31 mouse cellular contexts compared by ENCODE assay signal in the genomic region with DNA sequence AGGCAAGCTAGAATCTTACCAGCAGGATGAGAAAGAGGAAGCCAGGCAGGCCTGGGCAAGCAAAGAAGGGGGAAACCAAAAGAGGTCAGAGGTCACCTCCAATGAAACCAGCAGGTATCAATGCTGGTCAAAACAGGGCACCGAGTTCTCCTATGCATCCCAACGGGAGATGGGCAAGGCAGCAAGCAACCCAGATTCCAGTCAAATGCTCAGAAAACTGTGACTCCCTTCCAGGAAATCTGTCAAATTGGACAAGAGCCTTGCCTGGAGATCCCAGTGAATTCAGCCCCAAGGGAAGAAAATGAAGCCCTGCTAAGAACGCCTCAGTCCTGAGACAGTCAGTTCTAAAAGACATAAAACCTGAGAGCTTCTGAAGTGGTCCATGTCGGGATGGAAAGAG.
DNase-seq lines count a peak whose midpoint lies in the region; ATAC-seq and TF ChIP-seq lines count a peak whose summit lies in the region.
"Had no signal": no experiment of that assay in that cellular context is flagged by ENCODE, and none has a peak within 500 bp of the region (broad histone marks: within the 10 kb centered on the region; RNA-seq: fewer than 3 reads in every experiment).

No protein-coding gene starts in this region.

- H3K9ac ChIP-seq in forebrain, postnatal 0 days = no peak overlapping the region
- no peak overlapping the region for H3K9ac ChIP-seq in forebrain, embryonic 13.5 days
- H3K9ac ChIP-seq in hindbrain, embryonic 12.5 days = no peak overlapping the region
- H3K9ac ChIP-seq: embryonic facial prominence, embryonic 12.5 days; heart, embryonic 15.5 days; hindbrain, embryonic 13.5 days; kidney, embryonic 15.5 days; limb, embryonic 15.5 days; liver, embryonic 13.5 days had no signal

- WGBS in forebrain, postnatal 0 days = 48% methylated on average over 4 of the region's 4 CpGs
- 57% methylated on average over 4 of the region's 4 CpGs for WGBS in forebrain, embryonic 13.5 days
- 68% methylated on average over 4 of the region's 4 CpGs for WGBS in hindbrain, embryonic 12.5 days

- no peaks in the 10 kb centered on the region for H3K36me3 ChIP-seq in forebrain, postnatal 0 days (ENCODE audit: insufficient read depth)
- H3K36me3 ChIP-seq in forebrain, embryonic 13.5 days (ENCODE audit: poor library complexity, severe bottlenecking) = no peaks in the 10 kb centered on the region
- H3K36me3 ChIP-seq in hindbrain, embryonic 12.5 days = no peaks in the 10 kb centered on the region
- H3K36me3 ChIP-seq: embryonic facial prominence, embryonic 12.5 days; heart, embryonic 10.5 days; heart, embryonic 15.5 days; hindbrain, embryonic 13.5 days; kidney, embryonic 15.5 days; limb, embryonic 10.5 days; limb, embryonic 15.5 days; liver, embryonic 13.5 days had no signal

- no peak overlapping the region for H3K4me2 ChIP-seq in forebrain, postnatal 0 days (ENCODE audit: low read depth)
- no peak overlapping the region for H3K4me2 ChIP-seq in forebrain, embryonic 13.5 days
- no peak overlapping the region for H3K4me2 ChIP-seq in hindbrain, embryonic 12.5 days (replicated peaks)
- H3K4me2 ChIP-seq: embryonic facial prominence, embryonic 12.5 days; heart, embryonic 15.5 days; hindbrain, embryonic 13.5 days; kidney, embryonic 15.5 days; limb, embryonic 15.5 days; liver, embryonic 13.5 days had no signal

- no peak overlapping the region for H3K27ac ChIP-seq in forebrain, postnatal 0 days (ENCODE audit: low read depth, low read length)
- no peak overlapping the region for H3K27ac ChIP-seq in forebrain, embryonic 13.5 days
- no peak overlapping the region for H3K27ac ChIP-seq in hindbrain, embryonic 12.5 days
- H3K27ac ChIP-seq: embryonic facial prominence, embryonic 12.5 days; heart, embryonic 10.5 days; heart, embryonic 15.5 days; hindbrain, embryonic 13.5 days; kidney, embryonic 15.5 days; limb, embryonic 10.5 days; limb, embryonic 15.5 days; liver, embryonic 13.5 days; macrophage; stomach, postnatal 0 days had no signal

- H3K9me3 ChIP-seq in forebrain, postnatal 0 days (ENCODE audit: low read length) = no peaks in the 10 kb centered on the region
- H3K9me3 ChIP-seq in forebrain, embryonic 13.5 days (replicated peaks) = no peaks in the 10 kb centered on the region
- H3K9me3 ChIP-seq in hindbrain, embryonic 12.5 days (replicated peaks) = no peaks in the 10 kb centered on the region
- H3K9me3 ChIP-seq: embryonic facial prominence, embryonic 12.5 days; heart, embryonic 10.5 days; heart, embryonic 15.5 days; hindbrain, embryonic 13.5 days; kidney, embryonic 15.5 days; limb, embryonic 10.5 days; limb, embryonic 15.5 days; liver, embryonic 13.5 days had no signal

- H3K4me1 ChIP-seq in forebrain, postnatal 0 days (ENCODE audit: insufficient read depth) = no peaks in the 10 kb centered on the region
- peaks cover 15% of the 10 kb centered on the region for H3K4me1 ChIP-seq in forebrain, embryonic 13.5 days
- H3K4me1 ChIP-seq in hindbrain, embryonic 12.5 days = no peaks in the 10 kb centered on the region; the same call in 1 of the 2 replicates
- H3K4me1 ChIP-seq: embryonic facial prominence, embryonic 12.5 days; kidney, embryonic 15.5 days; limb, embryonic 15.5 days; liver, embryonic 13.5 days had no signal

- no peak for TF ChIP-seq CTCF in forebrain, postnatal 0 days (IDR thresholded peaks at IDR 0.05; ENCODE audit: low read depth)

- peak; percentile 47 for DNase-seq in forebrain, postnatal 0 days
- DNase-seq in adipocyte (ENCODE audit: low spot score) = peak; percentile 39
- peak; percentile 64 to 66 for DNase-seq in cerebellum, adult 18-20 months
- peak; percentile 44 for DNase-seq in cerebellum, postnatal 10 days
- no peak for DNase-seq in urinary bladder, postnatal 14 days (ENCODE audit: low spot score)
- DNase-seq in adrenal gland, adult 8-10 months = no peak
- DNase-seq: adrenal gland, postnatal 36 days; embryo, embryonic 11 days; gastrocnemius, postnatal 25 days; heart, adult 11 months; heart, postnatal 36 days; kidney, postnatal 25 days; liver, embryonic 13.5 days; lung, adult 18-20 months; right cerebral cortex, postnatal 25 days; spleen, adult 18-20 months; thymus, adult 18-20 months; thymus, postnatal 25 days had no signal

- ATAC-seq in forebrain, postnatal 0 days = no peak
- ATAC-seq in forebrain, embryonic 13.5 days = no peak
- no peak for ATAC-seq in hindbrain, embryonic 12.5 days (ENCODE audit: low FRiP score)
- ATAC-seq: intestine, postnatal 0 days; lung, postnatal 0 days had no signal

- H3K27me3 ChIP-seq in forebrain, postnatal 0 days (ENCODE audit: insufficient read depth, low read length) = no peaks in the 10 kb centered on the region
- H3K27me3 ChIP-seq in forebrain, embryonic 13.5 days = no peaks in the 10 kb centered on the region
- H3K27me3 ChIP-seq in hindbrain, embryonic 12.5 days = no peaks in the 10 kb centered on the region
- H3K27me3 ChIP-seq: embryonic facial prominence, embryonic 12.5 days; hindbrain, embryonic 13.5 days; kidney, embryonic 15.5 days; limb, embryonic 15.5 days; liver, embryonic 13.5 days had no signal

- no peak overlapping the region for H3K4me3 ChIP-seq in forebrain, postnatal 0 days (ENCODE audit: low read depth, low read length)
- H3K4me3 ChIP-seq in forebrain, embryonic 13.5 days = no peak overlapping the region
- no peak overlapping the region for H3K4me3 ChIP-seq in hindbrain, embryonic 12.5 days
- H3K4me3 ChIP-seq: embryonic facial prominence, embryonic 12.5 days; heart, embryonic 10.5 days; heart, embryonic 15.5 days; hindbrain, embryonic 13.5 days; kidney, embryonic 15.5 days; limb, embryonic 10.5 days; limb, embryonic 15.5 days; liver, embryonic 13.5 days had no signal

Comparison
In these comparisons a context has a peak if more than half of its experiments do, and no peak if none do; other contexts are left out.
1. DNase-seq: peak in forebrain, postnatal 0 days (single experiment), adipocyte (single experiment), cerebellum, adult 18-20 months (2 of 2) and cerebellum, postnatal 10 days (2 of 2); none in urinary bladder, postnatal 14 days (single experiment) and adrenal gland, adult 8-10 months (single experiment).